Mouse (Mus musculus) liver, postnatal 0 days (tissue): Measurements from ENCODE around the gene Kdm5a.

Experiments used
- CTCF ChIP-seq: sonication (generic); IDR thresholded peaks from 2 replicates; pipeline ENCODE4 v1.5.1; 2016; ENCODE audit warnings: antibody characterized with exemption, low read depth
- EP300 ChIP-seq: IDR thresholded peaks from 2 replicates; pipeline ENCODE4 v1.6.1; 2016; ENCODE audit warnings: antibody characterized with exemption, low read depth, mild to moderate bottlenecking

DNA sequence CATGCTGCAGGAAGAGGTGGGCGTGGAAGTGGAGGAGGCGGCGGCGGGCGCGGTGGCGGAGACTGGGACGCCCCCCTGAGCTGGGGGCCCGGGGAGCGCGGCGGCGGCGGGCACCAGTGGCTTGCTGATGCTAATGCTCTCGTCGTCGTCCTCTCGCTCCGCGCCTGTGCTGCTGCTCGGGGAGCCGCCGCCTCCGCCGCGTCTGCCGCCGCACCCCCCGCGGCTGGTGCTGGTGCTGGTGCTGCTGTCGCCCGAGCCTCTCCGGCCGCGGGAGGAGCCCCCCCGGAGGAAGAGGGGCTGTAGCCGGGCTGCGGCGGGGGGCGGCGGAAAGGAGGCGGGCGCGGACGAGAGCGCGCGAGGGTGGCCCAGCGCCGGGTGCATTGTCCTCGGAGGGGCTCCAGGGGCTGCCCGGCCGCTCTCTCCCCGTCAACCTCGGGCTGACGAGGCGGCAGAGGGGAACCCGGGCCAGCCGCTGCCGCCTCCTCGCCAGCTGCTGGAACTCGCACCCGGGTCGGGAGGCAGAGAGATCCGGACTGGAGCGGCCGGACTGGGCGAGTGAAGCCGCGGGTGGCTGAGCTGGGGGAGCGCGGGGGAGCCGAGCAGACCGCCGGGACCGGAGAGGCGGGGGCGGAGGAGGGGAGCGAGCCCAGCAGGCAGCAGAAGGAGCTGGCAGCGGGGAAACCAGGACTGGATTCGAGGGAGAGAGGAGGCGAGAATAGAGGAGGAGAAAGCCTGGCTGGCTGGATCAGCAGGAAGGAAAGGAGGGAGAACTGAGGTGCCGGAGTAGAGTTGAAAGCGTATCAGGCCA lies 129.7 kb downstream of the Kdm5a start, which contains the start of gene Tmem121b:
- no peak for TF ChIP-seq CTCF
- no peak for TF ChIP-seq EP300
